Mouse (Mus musculus) layer of hippocampus, adult 9-10 months (tissue): Measurements from ENCODE around the gene Tnfrsf18.

Experiments used
- DNase-seq: peaks from one replicate; pipeline ENCODE4 v3.0.0; 2022; ENCODE audit warnings: low spot score

The Tnfrsf18 gene

DNA sequence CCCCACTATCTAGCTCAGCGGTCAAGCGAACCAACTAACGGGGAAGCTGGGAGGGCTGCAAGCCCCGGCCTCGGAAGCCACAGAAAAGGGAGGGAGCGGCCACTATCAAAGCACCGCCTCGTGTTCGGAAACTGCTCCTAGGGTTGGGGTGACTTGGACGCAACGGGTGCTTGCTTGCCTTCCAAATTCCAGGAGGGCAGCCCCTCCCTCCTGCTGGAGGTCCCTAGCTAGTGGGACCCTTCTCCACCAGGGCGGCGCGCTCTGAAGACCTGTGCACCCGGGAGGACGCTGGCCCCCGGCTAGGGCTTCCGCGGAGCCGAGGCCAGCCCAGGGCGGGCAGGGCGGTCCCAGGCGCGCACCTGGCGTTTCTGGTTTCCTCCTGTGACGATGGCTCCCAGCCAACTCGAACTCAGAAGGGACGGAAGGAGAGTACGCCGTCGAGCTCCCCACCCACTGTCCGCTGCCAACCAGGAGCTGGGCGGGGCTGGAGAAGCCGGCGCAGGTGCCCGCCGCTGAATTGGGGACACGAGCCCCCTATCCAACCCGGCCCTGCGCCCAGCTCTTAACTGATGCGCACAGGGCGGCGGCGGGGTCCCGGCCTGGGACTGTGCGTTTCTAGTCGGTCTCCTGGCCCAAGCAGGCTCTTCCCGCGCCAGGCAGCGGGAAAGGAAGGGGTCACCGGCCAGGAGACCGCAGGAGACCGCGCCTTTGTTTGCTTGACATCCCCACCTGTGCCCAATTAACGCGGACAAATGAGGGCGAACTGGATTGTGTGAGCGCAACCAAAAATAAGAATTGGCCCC lies 51.7 kb downstream of the Tnfrsf18 start:
- DNase-seq: no peak
